Mouse (Mus musculus): ENCODE data around the gene Gm10638.

- TF ChIP-seq USF1 (IDR thresholded peaks at IDR 0.05; ENCODE audit: low read depth) = no peak
- TF ChIP-seq CTCF (IDR thresholded peaks at IDR 0.05; ENCODE audit: control insufficient read depth, insufficient read depth, insufficient read length) = no peak
- TF ChIP-seq FOSL1 (IDR thresholded peaks at IDR 0.05; ENCODE audit: insufficient read depth, low read length, poor library complexity, severe bottlenecking) = no peak
These were observed 21.2 kb downstream of the Gm10638 start for GRCm38 (mm10) chr8:86766548-86767211.
